Mouse (Mus musculus) adrenal gland, adult (tissue): ENCODE results near the gene Marc1.

Experiments used
- DNase-seq, 2 experiments: peaks; one replicate each; pipeline ENCODE4 v3.0.0; 2022 to 2023; ENCODE audit warnings: low spot score in 1 of 2; ENCODE audit not compliant: inconsistent age in 2 of 2

The Marc1 gene

DNA sequence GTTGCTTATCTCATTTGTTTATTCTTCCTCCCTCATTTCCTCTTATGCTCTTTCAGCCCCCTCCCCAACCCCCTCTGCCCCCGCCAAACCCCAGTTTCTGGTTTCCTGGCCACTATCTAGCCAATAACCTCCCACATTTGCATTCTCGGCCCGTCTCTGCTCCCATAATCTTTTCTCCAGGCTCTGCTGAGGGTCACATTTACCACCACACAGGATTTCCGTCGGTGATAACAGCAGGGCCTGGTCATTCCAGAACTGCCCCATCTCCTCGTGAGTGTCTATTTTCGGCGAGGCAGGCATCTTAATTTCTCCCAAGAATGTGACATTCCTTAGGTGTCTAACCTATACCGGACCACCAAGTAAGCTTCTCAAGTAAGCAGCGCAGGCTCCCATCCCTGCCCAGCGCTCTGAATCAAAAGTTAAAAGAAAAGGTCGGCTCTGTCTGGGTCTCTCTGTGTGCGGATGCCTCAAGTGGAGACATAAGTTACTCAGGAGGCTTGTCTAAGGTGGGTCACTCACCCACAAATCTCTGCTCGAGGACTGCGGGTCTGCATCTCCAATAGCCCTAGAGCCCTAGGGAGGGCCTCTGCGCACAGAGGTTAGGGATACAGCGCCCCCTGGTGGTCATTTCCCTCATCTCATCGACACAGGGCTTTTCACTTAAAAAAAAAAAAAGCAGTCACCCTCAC, 39.8 kb downstream of the Marc1 start:
- DNase-seq, result peak; percentile 66 to 89

DNA sequence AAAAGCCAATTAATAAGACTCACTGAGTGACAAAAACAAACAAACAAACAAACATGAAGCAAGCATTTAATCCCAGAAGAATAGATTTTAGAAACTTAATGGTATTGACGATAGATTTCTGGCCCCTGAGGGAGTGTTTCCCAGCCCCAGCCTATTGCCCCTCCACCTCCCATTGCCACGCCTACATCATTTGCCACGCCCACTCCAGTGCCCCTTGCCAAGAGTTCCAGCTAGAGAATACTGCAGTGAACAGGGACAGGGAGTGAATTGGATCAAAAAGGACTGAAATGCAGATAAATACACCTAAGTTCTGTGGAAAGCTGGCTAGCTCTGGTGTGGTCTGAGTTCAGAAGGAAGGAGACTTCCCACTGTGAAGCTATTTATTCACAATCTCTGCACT, 47.2 kb downstream of the Marc1 start:
- DNase-seq, result peak in 1 of 2 experiments; percentile 48

GRCm38 (mm10) chr1:184762941-184763340, 48.2 kb downstream of the Marc1 start:
- peak in 1 of 2 experiments; percentile 40 for DNase-seq

GRCm38 (mm10) chr1:184761988-184762387, 49.1 kb downstream of the Marc1 start:
- DNase-seq, result peak; percentile 23 to 45

GRCm38 (mm10) chr1:184752671-184753070, 58.4 kb downstream of the Marc1 start:
- no peak for DNase-seq

DNA sequence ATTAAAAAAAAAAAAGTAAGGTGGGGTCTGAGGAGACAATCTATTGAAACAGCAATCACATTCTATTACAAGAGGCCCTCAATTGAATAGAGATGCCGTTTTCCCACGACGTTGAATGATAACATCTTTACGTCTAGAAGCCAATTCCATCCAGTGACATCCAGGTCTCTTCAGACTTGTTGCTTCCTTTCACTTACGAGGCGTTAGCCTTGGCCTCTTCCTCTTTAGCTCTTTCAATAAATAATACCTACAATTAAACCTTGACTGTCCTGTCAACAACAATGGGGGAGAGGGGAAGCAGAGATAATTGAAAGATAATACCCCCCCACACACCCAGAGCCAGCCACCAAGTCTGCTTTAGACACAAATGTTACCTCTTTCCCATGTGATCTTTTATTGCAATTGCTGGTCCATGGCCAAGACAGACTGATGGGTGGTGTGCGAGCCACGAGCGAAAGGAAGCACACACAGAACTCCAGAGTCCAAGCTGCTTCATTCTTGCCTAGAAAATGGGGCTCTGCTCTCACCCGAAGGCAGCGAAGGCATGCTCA, 60.9 kb downstream of the Marc1 start:
- no peak for DNase-seq

DNA sequence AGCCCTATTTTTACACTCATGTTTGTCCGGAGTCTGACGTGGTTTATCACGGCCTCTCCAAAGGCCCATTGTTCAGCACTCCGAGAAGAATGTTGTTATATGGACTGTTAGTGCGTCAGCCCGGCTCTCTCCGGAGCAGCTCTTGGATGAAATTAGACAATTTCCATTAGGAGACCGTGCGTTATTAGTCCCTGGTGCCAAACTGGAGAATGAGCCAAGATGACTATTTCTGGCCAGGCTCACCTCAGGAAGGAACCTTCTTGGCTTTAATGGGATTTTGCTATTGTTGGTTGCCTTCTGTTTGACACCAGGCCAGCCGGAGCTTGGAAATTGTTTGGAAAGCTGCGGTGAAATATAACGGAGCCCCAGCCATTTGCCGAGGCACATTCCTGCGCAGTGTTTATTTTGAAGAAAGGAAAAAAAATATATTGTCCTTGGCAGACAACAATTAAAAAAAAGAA, 62.4 kb downstream of the Marc1 start:
- peak; percentile 57 to 80 for DNase-seq

DNA sequence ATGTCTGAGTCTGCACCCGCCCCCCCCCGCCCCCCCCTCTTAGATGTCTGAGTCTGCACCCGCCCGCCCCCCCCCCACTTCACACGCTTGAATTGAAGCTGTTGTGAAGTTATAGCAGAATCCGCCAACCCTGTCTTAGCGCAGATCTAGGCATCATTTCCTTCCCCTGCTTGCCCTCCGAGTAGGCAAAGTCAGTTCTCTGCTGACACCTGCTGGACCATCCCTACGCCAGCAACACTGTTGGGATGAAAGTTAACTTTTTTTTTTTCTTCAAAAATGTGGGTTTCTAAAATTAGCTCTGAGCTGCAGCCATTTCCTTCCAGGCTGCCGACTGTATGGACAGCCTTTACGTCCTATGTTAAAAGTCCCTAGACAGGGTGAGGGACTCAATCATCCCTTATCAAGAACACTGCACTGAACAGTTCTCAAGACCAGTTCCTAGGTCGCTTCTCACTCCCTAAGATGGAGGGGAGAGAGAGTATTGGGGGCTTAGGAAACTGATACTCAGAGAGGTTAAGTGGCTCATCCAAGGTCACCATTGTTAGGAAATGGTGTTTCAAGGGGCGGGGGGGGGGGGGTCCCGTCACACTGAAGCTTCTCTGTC, 73.1 kb downstream of the Marc1 start:
- DNase-seq, result peak; percentile 64 to 87

GRCm38 (mm10) chr1:184737228-184737627, 73.9 kb downstream of the Marc1 start:
- DNase-seq, result no peak
